Mouse (Mus musculus): ENCODE measurements around the gene Lrrc41.

GRCm38 (mm10) chr4:116070116-116070515 lies 5.0 kb upstream of the Lrrc41 start:
- no peak for TF ChIP-seq POLR2A (IDR thresholded peaks at IDR 0.05; ENCODE audit: borderline replicate concordance, control insufficient read depth, low read depth, low read length)
- TF ChIP-seq CTCF (IDR thresholded peaks at IDR 0.05; ENCODE audit: control insufficient read depth, insufficient read depth, low read length) = no peak
